Mouse (Mus musculus) hindbrain, postnatal 0 days (tissue): ENCODE results near the gene Aagab. TPM values are rescaled to one million over a fixed set of nuclear protein-coding genes. Genes with fewer than 3 reads are reported as not detected.
A peak's percentile ranks its signal among the peaks of the same experiment; 100 is the strongest.

ENCODE experiments used
- ATAC-seq: fragments of 200-750 bp; cut with Nextera tagmentation; 2 replicates; pipeline ENCODE4 v1.8.0; 2017; ENCODE audit warnings: mild to moderate bottlenecking, moderate TSS enrichment, moderate library complexity
- DNase-seq: peaks from one replicate; pipeline ENCODE4 v3.0.0-alpha.2; 2015; ENCODE audit warnings: low spot score
- H3K27ac ChIP-seq: fragments of 300-500 bp; sonication (generic); 2 replicates; pipeline ENCODE4 v1.5.1; 2014; ENCODE audit warnings: mild to moderate bottlenecking
- H3K27me3 ChIP-seq: fragments of 300-500 bp; sonication (generic); 2 replicates; pipeline ENCODE4 v1.6.1; 2014; ENCODE audit warnings: low read length, mixed read lengths; ENCODE audit not compliant: insufficient read depth
- H3K36me3 ChIP-seq: fragments of 300-500 bp; sonication (generic); 2 replicates; pipeline ENCODE4 v1.6.1; 2014; ENCODE audit warnings: low read length, mixed read lengths; ENCODE audit not compliant: insufficient read depth
- H3K4me1 ChIP-seq: fragments of 300-500 bp; sonication (generic); 2 replicates; pipeline ENCODE4 v1.6.1; 2014; ENCODE audit warnings: antibody characterized with exemption, low read length, mixed read lengths; ENCODE audit not compliant: insufficient read depth
- H3K4me2 ChIP-seq: fragments of 300-500 bp; sonication (generic); 2 replicates; pipeline ENCODE4 v1.6.1; 2014; ENCODE audit warnings: low read depth, mild to moderate bottlenecking, low read length, moderate library complexity, mixed read lengths
- H3K4me3 ChIP-seq: fragments of 300-500 bp; sonication (generic); 2 replicates; pipeline ENCODE4 v1.5.1; 2014; ENCODE audit warnings: low read length
- H3K9ac ChIP-seq: fragments of 300-500 bp; sonication (generic); replicated peaks from 2 replicates; pipeline ENCODE4 v1.6.1; 2014; ENCODE audit warnings: mild to moderate bottlenecking, low read length, moderate library complexity, mixed read lengths
- H3K9me3 ChIP-seq: fragments of 300-500 bp; sonication (generic); 2 replicates; pipeline ENCODE4 v1.6.1; 2016; ENCODE audit warnings: low read length, mixed read lengths
- CTCF ChIP-seq: IDR thresholded peaks from 2 replicates; pipeline ENCODE4 v1.5.1; 2016; ENCODE audit warnings: antibody characterized with exemption, control low read depth, low read depth
- WGBS: fragments of 180-500 bp; shearing (Covaris S2); extraction: QIAGEN DNeasy Blood & Tissue Kit; methylation state at CpG from one replicate; pipeline ENCODE4 v1.1.7; 2014; 5-methylcytosine and 5-hydroxymethylcytosine counted together
- polyA plus RNA-seq: library from polyadenylated mRNA; unstranded; fragments of >200 nt; fragmentation: Nextera tagmentation; extraction: Ambion mirVana; gene quantifications from 2 replicates; pipeline ENCODE4 v1.2.1, GENCODE M21; 2015
- total RNA-seq: library from RNA; depleted of rRNA; stranded (reverse); fragments of >200 nt; gene quantifications from 2 replicates; pipeline ENCODE4 v1.2.3, GENCODE M21; 2014; rRNA removed

Gene Aagab
- total RNA-seq (30.9 and 37.0 TPM in 2 replicates), polyA plus RNA-seq (51.9 and 55.2 TPM in 2 replicates)

DNA sequence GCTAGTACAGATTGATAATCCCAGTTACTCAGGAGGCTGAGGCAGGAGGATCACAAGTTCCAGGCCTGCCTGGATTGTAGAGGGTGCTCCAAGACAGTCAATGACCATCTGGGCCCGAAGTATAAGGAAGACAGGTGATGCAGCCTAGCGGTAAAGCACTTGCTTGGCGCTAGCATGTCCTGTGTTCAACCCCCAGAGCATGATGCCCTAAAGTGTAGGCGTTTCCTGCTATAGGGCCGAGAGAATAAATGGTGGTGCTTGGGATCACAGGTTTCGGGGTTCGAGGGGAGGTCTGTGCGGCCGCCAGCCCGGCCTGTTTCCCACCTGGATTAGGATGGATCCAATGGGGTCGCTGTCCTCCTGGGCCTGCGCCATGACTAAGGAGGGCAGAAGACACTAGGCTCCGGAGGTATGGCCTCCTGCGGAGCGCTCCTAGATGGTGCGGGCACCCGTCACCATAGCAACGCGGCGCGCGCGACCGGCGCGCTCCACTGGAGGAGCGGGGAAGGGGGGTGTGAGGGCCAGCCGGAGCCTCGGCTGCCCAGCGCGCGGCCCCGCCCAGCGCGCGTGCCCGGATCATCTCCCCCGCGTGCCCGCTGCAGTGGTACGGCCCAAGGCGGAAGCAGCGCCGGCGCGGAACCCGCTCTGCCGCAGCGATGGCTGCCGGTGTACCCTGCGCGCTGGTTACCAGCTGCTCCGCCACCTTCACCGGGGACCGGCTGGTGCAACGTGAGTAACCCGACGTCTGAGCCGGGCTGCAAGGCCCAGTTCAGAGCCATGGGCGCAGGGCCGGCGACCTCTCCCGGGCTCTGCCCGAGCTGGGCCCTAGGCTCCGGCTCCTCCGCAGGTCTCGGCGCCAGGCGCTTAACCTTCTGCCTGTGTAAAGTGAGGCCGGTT is at the start of gene Aagab, which contains the start of gene Iqch:
TSS of gene Aagab (plus strand) at position 618 of the 897 bp plus-strand sequence.
TSS of gene Iqch (minus strand) at position 451 of the 897 bp plus-strand sequence.
- Histone ChIP-seq H3K4me3 (peak within 1 kb of the TSS; percentile 64), H3K27me3 (no peaks in the 10 kb centered on the region), H3K36me3 (no peaks in the 10 kb centered on the region), H3K4me2 (peak within 1 kb of the TSS; percentile 68), H3K4me1 (peaks cover 11% of the 10 kb centered on the region; the same call in 1 of the 2 replicates), H3K9ac (peak within 1 kb of the TSS; percentile 75), H3K9me3 (no peaks in the 10 kb centered on the region), H3K27ac (peak within 1 kb of the TSS; percentile 78)
- ATAC-seq = peak; percentile 98
- no peak; the same call in 1 of the 2 replicates for TF ChIP-seq CTCF
- peak; percentile 98 for DNase-seq
- 1% methylated on average over 61 of the region's 70 CpGs for WGBS

DNA sequence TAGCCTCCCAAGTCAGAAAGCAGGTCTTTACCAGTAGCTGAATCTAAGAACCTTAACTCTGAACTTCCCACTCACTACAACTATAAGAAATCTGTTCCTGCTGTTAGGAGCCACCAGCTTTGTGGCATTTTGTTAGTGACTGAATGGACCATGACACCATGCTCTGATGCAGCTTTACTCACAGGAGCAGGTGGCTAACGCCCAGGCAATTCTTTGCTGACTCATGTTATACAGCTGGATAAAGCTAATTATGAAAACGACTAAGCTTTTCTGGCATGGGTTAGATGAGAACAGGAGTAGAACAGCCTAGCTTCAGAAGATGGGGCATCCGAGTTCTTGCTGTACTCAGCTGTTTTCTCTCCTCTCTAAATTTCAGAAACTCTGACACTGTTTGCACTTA is 48.8 kb upstream of the Aagab start:
- no peak overlapping the region for H3K9ac ChIP-seq
- no peak for DNase-seq
- no peaks in the 10 kb centered on the region for H3K27me3 ChIP-seq
- H3K4me1 ChIP-seq = no peaks in the 10 kb centered on the region
- no peak for TF ChIP-seq CTCF
- no peak overlapping the region for H3K4me2 ChIP-seq
- ATAC-seq = no peak
- H3K9me3 ChIP-seq = no peaks in the 10 kb centered on the region
- H3K27ac ChIP-seq = no peak overlapping the region
- 72% methylated on average over 3 of the region's 3 CpGs for WGBS
- no peaks in the 10 kb centered on the region for H3K36me3 ChIP-seq
- H3K4me3 ChIP-seq = no peak overlapping the region

DNA sequence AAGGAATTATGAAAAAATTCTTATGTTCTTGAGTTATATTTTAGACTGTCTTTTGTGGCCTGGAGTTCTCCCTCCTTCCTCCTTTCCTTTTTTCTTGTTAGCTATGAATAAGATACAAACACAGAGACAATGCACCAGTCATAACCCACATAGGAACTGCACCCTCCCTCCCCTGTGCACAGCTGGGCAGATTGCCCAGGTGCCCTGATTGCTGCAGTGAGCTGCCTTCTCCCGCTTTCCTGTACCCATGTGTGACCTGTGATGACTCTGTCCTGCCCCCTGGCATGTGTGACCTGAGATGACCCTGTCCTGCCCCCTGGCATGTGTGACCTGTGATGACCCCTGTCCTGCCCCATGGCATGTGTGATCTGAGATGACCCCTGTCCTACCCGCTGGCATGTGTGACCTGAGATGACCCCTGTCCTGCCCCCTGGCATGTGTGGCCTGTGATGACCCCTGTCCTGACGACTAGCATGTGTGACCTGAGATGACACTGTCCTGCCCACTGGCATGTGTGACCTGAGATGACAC is 46.9 kb upstream of the Aagab start:
- Histone ChIP-seq H3K4me1 (no peaks in the 10 kb centered on the region), H3K4me2 (no peak overlapping the region), H3K9me3 (no peaks in the 10 kb centered on the region), H3K27me3 (no peaks in the 10 kb centered on the region), H3K4me3 (no peak overlapping the region), H3K36me3 (no peaks in the 10 kb centered on the region), H3K9ac (no peak overlapping the region), H3K27ac (no peak overlapping the region)
- DNase-seq (no peak), ATAC-seq (no peak)
- no peak for TF ChIP-seq CTCF
- 55% methylated on average over 3 of the region's 3 CpGs for WGBS

DNA sequence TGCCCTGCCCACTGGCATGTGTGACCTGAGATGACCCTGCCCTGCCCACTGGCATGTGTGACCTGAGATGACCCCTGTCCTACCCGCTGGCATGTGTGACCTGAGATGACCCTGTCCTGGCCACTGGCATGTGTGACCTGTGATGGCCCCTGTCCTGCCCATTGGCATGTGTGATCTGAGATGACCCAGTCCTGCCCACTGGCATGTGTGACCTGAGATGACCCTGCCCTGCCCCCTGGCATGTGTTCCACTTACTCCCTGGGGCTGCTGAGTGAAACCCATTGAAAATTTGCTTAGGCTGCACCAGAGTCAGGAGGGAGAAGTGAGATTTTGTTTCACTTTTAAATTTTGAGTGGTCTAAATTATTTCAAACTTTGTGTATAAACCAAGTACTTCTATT is 46.1 kb upstream of the Aagab start:
- H3K9ac ChIP-seq = no peak overlapping the region
- no peak overlapping the region for H3K27ac ChIP-seq
- ATAC-seq = no peak
- no peak overlapping the region for H3K4me2 ChIP-seq
- no peaks in the 10 kb centered on the region for H3K9me3 ChIP-seq
- H3K36me3 ChIP-seq = no peaks in the 10 kb centered on the region
- no peaks in the 10 kb centered on the region for H3K4me1 ChIP-seq
- no peak for TF ChIP-seq CTCF
- H3K27me3 ChIP-seq = no peaks in the 10 kb centered on the region
- WGBS = 100% methylated on average over 1 of the region's 1 CpGs
- no peak overlapping the region for H3K4me3 ChIP-seq
- no peak for DNase-seq

DNA sequence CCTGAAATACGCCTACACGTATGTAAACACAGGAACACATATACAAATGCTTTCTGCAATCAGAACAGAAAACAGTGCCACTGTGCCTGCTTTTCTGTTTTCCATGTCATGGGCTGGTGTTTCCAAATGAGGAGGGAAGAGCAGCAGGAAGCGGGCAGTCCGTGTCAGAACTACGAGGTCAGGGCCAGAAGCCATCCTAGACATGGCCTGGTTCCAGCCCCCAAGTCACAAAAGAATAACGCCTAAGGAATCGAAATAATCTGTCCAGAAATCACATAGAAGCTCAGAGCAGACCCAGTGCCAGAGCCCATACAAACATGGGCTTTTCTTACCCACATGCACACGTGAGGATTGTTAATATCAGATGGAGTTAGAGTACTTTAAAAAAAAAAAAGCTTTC is 45.5 kb upstream of the Aagab start:
- no peaks in the 10 kb centered on the region for H3K27me3 ChIP-seq
- 67% methylated on average over 8 of the region's 8 CpGs for WGBS
- no peak for TF ChIP-seq CTCF
- no peak for ATAC-seq
- H3K27ac ChIP-seq = no peak overlapping the region
- no peaks in the 10 kb centered on the region for H3K9me3 ChIP-seq
- no peak overlapping the region for H3K4me3 ChIP-seq
- H3K4me2 ChIP-seq = no peak overlapping the region
- no peaks in the 10 kb centered on the region for H3K36me3 ChIP-seq
- H3K9ac ChIP-seq = no peak overlapping the region
- no peaks in the 10 kb centered on the region for H3K4me1 ChIP-seq
- no peak for DNase-seq

DNA sequence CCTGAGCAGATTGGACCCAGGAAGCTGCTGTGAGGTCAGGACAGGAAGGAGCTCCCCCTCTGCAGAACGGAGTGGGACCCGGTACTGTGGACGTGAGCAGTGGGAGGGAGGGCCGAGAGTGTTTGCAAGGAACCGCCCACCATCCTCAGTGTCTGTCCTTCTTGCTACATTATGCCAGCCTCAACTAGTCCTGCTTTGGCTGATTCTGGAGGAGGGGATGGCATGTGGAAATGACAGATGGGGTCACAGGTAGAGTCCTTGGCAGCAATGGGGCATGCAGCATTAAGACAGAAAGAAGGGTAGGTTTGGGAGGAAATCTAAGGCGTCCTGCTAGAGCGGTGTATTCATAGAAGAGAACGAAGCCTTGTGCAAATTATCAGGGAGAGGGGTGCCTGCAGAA is 40.5 kb upstream of the Aagab start:
- no peaks in the 10 kb centered on the region for H3K36me3 ChIP-seq
- DNase-seq = no peak
- no peak overlapping the region for H3K9ac ChIP-seq
- no peaks in the 10 kb centered on the region for H3K4me1 ChIP-seq
- H3K9me3 ChIP-seq = no peaks in the 10 kb centered on the region
- ATAC-seq = peak; percentile 12; the same call in 1 of the 2 replicates
- no peak for TF ChIP-seq CTCF
- no peak overlapping the region for H3K4me3 ChIP-seq
- no peak overlapping the region for H3K4me2 ChIP-seq
- no peak overlapping the region for H3K27ac ChIP-seq
- no peaks in the 10 kb centered on the region for H3K27me3 ChIP-seq
- WGBS = 58% methylated on average over 8 of the region's 8 CpGs

DNA sequence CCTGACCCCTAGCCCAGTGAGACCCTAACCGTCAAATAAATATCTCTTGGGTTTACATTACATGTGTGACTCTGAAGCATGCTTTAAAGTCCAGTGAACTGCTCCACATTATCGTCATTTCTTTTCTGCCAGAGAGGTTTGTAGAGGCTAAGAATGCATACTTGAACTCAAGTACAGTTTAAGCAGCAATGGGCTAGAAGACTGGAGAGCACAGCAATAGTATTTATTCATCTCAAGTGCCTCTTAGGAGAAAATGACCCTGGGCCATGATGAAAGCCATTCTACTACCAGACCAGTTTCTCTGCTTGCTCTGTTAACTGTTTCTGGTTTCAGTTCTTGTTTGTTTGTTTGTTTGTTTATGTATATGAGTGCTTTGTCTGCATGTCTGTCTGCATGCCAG is 39.0 kb upstream of the Aagab start:
- no peak for TF ChIP-seq CTCF
- Histone ChIP-seq H3K9me3 (no peaks in the 10 kb centered on the region), H3K36me3 (no peaks in the 10 kb centered on the region), H3K4me1 (no peaks in the 10 kb centered on the region), H3K27me3 (no peaks in the 10 kb centered on the region), H3K4me2 (no peak overlapping the region), H3K9ac (no peak overlapping the region), H3K27ac (no peak overlapping the region), H3K4me3 (no peak overlapping the region)
- no peak for DNase-seq
- 87% methylated on average over 2 of the region's 2 CpGs for WGBS
- no peak for ATAC-seq
